Mouse (Mus musculus) midbrain, embryonic 11.5 days (tissue): ENCODE measurements around the gene Fli1. TPM values are rescaled to one million over a fixed set of nuclear protein-coding genes. Genes with fewer than 3 reads are reported as not detected.

Experiments
- ATAC-seq: fragments of 200-750 bp; cut with Nextera tagmentation; 2 replicates; pipeline ENCODE4 v1.8.0; 2017; ENCODE audit warnings: moderate TSS enrichment, moderate library complexity; ENCODE audit not compliant: low FRiP score
- DNase-seq: peaks from one replicate; pipeline ENCODE4 v3.0.0; 2015; ENCODE audit warnings: low spot score; ENCODE audit errors: missing footprints
- H3K27ac ChIP-seq: fragments of 300-500 bp; sonication (generic); 2 replicates; pipeline ENCODE4 v1.5.1; 2014; ENCODE audit warnings: low read depth, low read length
- H3K27me3 ChIP-seq: fragments of 300-500 bp; sonication (generic); 2 replicates; pipeline ENCODE4 v1.6.1; 2014; ENCODE audit warnings: mild to moderate bottlenecking, low read length, moderate library complexity, mixed read lengths; ENCODE audit not compliant: control insufficient read depth, insufficient read depth
- H3K36me3 ChIP-seq: fragments of 300-500 bp; sonication (generic); 2 replicates; pipeline ENCODE4 v1.6.1; 2014; ENCODE audit warnings: mild to moderate bottlenecking, low read length, moderate library complexity, mixed read lengths; ENCODE audit not compliant: control insufficient read depth, insufficient read depth
- H3K4me1 ChIP-seq: fragments of 300-500 bp; sonication (generic); 2 replicates; pipeline ENCODE4 v1.6.1; 2014; ENCODE audit warnings: low read length; ENCODE audit not compliant: control insufficient read depth, insufficient read depth
- H3K4me2 ChIP-seq: fragments of 300-500 bp; sonication (generic); 2 replicates; pipeline ENCODE4 v1.6.1; 2014; ENCODE audit warnings: mild to moderate bottlenecking, moderate library complexity
- H3K4me3 ChIP-seq: fragments of 300-500 bp; sonication (generic); 2 replicates; pipeline ENCODE4 v1.5.1; 2014; ENCODE audit warnings: low read depth, low read length
- H3K9ac ChIP-seq: fragments of 300-500 bp; sonication (generic); 2 replicates; pipeline ENCODE4 v1.6.1; 2014; ENCODE audit warnings: low read length
- H3K9me3 ChIP-seq: fragments of 300-500 bp; sonication (generic); 2 replicates; pipeline ENCODE4 v1.6.1; 2016; ENCODE audit warnings: low read length; ENCODE audit not compliant: control insufficient read depth
- WGBS: fragments of 180-500 bp; shearing (Covaris S2); extraction: QIAGEN DNeasy Blood & Tissue Kit; methylation state at CpG from one replicate; pipeline ENCODE4 v1.1.7; 2014; 5-methylcytosine and 5-hydroxymethylcytosine counted together
- polyA plus RNA-seq: library from polyadenylated mRNA; unstranded; fragments of >200 nt; fragmentation: Nextera tagmentation; extraction: Ambion mirVana; gene quantifications from 2 replicates; pipeline ENCODE4 v1.2.1, GENCODE M21; 2014

Gene Fli1
- polyA plus RNA-seq, 1 experiment from 2014 or later, result 12.6 TPM

DNA sequence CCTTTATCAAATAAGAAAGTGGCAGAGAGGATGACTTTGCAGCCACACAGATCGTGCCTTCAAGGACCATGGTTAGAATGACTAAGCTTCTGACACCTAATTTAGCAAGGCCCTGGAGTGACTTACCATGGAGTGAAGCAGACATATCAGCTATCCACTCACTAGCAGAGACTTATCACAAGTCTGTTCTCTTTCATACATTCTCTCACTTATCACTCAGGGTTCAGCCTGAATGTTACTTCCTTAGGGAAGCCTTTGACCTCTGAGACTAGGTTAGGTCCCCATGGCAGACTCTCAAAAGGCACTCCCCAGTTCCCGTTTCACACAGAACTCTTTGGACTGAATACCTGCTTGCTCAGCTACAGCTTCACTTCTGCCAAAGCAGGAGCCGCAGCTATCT, 21.3 kb downstream of the Fli1 start:
- no peak overlapping the region for H3K4me2 ChIP-seq
- H3K4me1 ChIP-seq, result peaks cover 2% of the 10 kb centered on the region; the same call in 1 of the 2 replicates
- H3K9ac ChIP-seq, result no peak overlapping the region
- no peaks in the 10 kb centered on the region for H3K27me3 ChIP-seq
- no peaks in the 10 kb centered on the region for H3K36me3 ChIP-seq
- no peaks in the 10 kb centered on the region for H3K9me3 ChIP-seq
- peak; percentile 68 for DNase-seq
- H3K27ac ChIP-seq, result no peak overlapping the region
- 80% methylated on average over 3 of the region's 3 CpGs for WGBS
- H3K4me3 ChIP-seq, result no peak overlapping the region
- no peak for ATAC-seq

GRCm38 (mm10) chr9:32520821-32521220, 21.8 kb downstream of the Fli1 start:
- ATAC-seq, result no peak
- H3K4me2 ChIP-seq, result no peak overlapping the region
- H3K27me3 ChIP-seq, result no peaks in the 10 kb centered on the region
- no peaks in the 10 kb centered on the region for H3K9me3 ChIP-seq
- DNase-seq, result peak; percentile 69
- H3K9ac ChIP-seq, result no peak overlapping the region
- 84% methylated on average over 6 of the region's 6 CpGs for WGBS
- no peak overlapping the region for H3K27ac ChIP-seq
- H3K36me3 ChIP-seq, result no peaks in the 10 kb centered on the region
- peaks cover 2% of the 10 kb centered on the region; the same call in 1 of the 2 replicates for H3K4me1 ChIP-seq
- no peak overlapping the region for H3K4me3 ChIP-seq

DNA sequence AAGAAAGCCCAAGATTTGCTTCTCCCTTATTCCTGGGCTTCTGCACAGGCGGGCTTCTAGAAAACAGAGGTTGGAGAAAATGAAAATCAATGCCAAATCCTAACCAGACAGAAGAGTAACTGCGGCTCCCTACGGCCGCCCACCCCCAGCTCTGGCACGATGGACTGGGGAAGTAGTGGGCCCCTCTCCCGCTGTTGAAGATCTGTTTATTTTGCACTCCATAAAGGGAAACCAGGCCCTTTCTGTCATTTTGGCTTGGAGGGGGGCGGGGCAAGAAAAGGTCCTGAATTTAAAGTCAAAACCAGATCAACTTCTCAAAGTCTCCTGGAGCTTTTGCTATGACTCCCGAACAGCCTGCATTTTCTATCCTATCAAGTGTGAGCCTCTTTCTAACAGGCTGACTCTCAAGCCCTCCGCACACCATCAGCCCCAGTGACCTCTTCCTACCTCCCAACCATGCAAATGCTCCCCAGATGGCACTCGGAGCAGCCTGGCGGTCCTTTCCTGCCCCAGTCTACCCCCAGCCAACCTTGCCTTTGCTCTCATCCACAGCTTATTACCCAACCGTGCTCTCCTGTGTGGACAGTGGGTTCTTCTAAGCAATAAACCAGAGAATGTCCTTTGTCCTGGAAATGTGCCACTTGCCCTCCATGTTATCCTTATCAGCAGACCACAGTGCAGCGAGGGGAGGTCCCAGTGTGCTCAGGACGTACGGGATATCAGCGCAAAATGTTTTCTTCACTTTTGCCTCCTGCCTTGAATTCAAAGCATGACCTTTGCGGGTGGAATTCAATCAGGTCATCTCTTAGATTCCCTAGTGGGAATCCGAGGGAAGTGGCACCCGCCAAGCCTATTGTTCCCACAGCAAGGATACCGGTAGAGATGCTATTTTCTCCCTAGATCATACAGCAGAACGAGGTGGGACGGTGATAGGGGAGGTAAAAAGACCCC, 23.3 kb downstream of the Fli1 start:
- no peak overlapping the region for H3K4me2 ChIP-seq
- H3K27ac ChIP-seq, result no peak overlapping the region
- H3K9me3 ChIP-seq, result no peaks in the 10 kb centered on the region
- H3K9ac ChIP-seq, result no peak overlapping the region
- no peaks in the 10 kb centered on the region for H3K27me3 ChIP-seq
- no peaks in the 10 kb centered on the region for H3K36me3 ChIP-seq
- H3K4me1 ChIP-seq, result peaks cover 2% of the 10 kb centered on the region; the same call in 1 of the 2 replicates
- no peak for ATAC-seq
- WGBS, result 68% methylated on average over 22 of the region's 22 CpGs
- no peak overlapping the region for H3K4me3 ChIP-seq
- peak; percentile 64 for DNase-seq

DNA sequence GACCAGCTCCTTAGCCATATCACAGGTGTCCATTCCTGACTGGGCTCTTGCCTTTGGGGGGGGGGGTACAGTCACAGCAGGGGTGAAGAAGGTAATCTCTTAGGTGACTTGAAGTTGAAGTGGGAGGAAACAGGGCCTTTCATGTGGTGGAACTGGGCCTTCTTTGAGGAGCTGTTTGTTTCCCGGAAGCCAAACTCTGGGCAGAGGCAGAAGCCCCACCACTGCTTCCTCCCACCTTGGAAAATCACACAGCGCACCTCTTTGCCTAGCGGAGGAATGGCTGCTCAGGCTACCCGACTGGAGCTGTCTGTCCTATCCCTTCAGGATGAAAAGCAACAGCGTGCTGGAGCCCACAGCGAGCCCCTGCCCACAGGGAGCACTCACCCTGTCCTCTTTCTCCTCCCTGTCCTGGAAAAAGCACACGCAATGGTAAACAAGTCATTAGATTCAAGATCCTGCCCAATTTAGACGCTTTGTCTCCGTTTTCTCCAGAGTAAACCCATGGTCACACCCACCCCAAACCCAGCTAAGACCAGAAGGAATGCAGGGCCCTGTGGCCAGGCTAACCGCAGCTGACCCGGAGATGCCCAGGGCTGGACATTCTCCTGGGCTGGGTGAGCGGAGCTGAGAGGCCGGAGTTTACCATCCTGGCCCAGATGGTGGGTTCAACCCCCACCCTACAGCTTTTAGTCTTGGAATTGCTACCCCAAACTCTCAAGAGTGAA, 24.1 kb downstream of the Fli1 start:
- Histone ChIP-seq H3K4me3 (no peak overlapping the region), H3K27ac (no peak overlapping the region), H3K4me1 (peaks cover 2% of the 10 kb centered on the region; the same call in 1 of the 2 replicates), H3K9me3 (no peaks in the 10 kb centered on the region), H3K9ac (no peak overlapping the region), H3K27me3 (no peaks in the 10 kb centered on the region), H3K36me3 (no peaks in the 10 kb centered on the region), H3K4me2 (no peak overlapping the region)
- no peak for ATAC-seq
- peak; percentile 82 for DNase-seq
- WGBS, result 66% methylated on average over 13 of the region's 13 CpGs

DNA sequence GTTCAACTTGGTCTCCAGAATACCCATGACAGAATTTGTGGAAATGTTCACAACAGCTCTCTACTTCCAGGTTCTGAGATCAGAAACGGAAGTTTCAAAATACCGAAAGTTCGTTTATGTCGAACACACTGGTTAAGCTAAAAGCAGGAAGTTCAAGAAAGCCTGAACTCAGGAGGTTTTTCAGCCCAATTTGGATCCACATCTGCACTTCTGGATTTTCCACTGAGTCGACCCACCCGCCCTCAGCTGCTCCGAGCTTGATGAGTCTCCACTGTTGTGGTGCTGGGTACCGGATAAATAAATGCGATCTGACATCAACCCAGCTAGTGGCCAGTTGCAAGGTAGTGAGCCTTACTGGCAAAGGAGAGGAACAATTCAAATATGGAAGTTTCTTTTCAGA, 26.0 kb downstream of the Fli1 start:
- ATAC-seq (no peak), DNase-seq (peak; percentile 76)
- no peaks in the 10 kb centered on the region for H3K27me3 ChIP-seq
- H3K4me3 ChIP-seq, result no peak overlapping the region
- no peaks in the 10 kb centered on the region for H3K9me3 ChIP-seq
- no peak overlapping the region for H3K4me2 ChIP-seq
- H3K4me1 ChIP-seq, result no peaks in the 10 kb centered on the region; the same call in 1 of the 2 replicates
- H3K9ac ChIP-seq, result no peak overlapping the region
- WGBS, result 82% methylated on average over 9 of the region's 9 CpGs
- no peaks in the 10 kb centered on the region for H3K36me3 ChIP-seq
- H3K27ac ChIP-seq, result no peak overlapping the region

- H3K27ac ChIP-seq, result no peak overlapping the region
- H3K36me3 ChIP-seq, result no peaks in the 10 kb centered on the region
- DNase-seq (peak; percentile 82), ATAC-seq (no peak)
- H3K4me2 ChIP-seq, result no peak overlapping the region
- H3K9ac ChIP-seq, result no peak overlapping the region
- H3K27me3 ChIP-seq, result no peaks in the 10 kb centered on the region
- H3K4me1 ChIP-seq, result no peaks in the 10 kb centered on the region; the same call in 1 of the 2 replicates
- H3K9me3 ChIP-seq, result no peaks in the 10 kb centered on the region
- 82% methylated on average over 10 of the region's 10 CpGs for WGBS
- H3K4me3 ChIP-seq, result no peak overlapping the region
Observed at GRCm38 (mm10) chr9:32515894-32516686, 26.6 kb downstream of the Fli1 start.

DNA sequence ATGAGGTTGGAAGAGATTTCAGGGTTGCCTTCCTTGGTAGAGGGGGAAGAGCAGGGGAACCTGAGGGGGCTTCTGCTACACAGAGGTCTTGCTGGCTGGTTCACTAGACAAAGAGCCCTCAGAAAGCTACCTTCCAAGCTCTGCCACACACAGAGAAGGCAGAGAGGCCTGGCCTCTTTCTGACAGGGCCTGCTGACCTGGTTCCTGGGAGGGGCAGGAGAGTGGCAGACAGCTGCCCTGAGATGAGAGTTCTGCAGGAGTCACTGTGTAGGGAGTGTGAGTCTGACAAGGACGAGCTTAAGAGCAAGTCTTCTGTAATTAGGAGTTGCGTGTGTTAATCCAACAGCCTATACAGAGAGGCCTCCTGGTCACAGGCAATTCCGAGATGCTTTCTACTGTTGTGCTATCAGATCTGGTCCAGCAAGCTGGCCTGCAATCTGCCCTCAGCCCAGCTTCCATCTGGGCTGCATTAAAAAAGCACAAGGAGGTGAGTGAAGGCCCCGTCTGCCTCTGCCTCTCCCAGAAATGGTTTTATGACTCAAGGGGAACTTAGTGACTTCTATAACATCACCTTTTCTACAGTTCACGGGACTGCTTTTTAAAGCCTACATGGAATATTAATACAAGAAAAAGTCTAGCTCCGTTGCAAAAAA, 28.1 kb downstream of the Fli1 start:
- no peaks in the 10 kb centered on the region for H3K9me3 ChIP-seq
- H3K27me3 ChIP-seq, result no peaks in the 10 kb centered on the region
- H3K4me1 ChIP-seq, result no peaks in the 10 kb centered on the region; the same call in 1 of the 2 replicates
- ATAC-seq (no peak), DNase-seq (peak; percentile 56)
- no peak overlapping the region for H3K9ac ChIP-seq
- no peak overlapping the region for H3K4me3 ChIP-seq
- no peak overlapping the region for H3K27ac ChIP-seq
- WGBS, result 61% methylated on average over 6 of the region's 6 CpGs
- H3K4me2 ChIP-seq, result no peak overlapping the region
- no peaks in the 10 kb centered on the region for H3K36me3 ChIP-seq

GRCm38 (mm10) chr9:32513471-32513870, 29.2 kb downstream of the Fli1 start:
- Histone ChIP-seq H3K27me3 (no peaks in the 10 kb centered on the region), H3K4me3 (no peak overlapping the region), H3K36me3 (no peaks in the 10 kb centered on the region), H3K27ac (no peak overlapping the region), H3K4me2 (no peak overlapping the region), H3K4me1 (no peaks in the 10 kb centered on the region), H3K9me3 (no peaks in the 10 kb centered on the region), H3K9ac (no peak overlapping the region)
- peak; percentile 56 for DNase-seq
- 74% methylated on average over 2 of the region's 2 CpGs for WGBS
- ATAC-seq, result no peak
